Mouse (Mus musculus): ENCODE data around the gene Epor. TPM values are rescaled to one million over a fixed set of nuclear protein-coding genes. Genes with fewer than 3 reads are reported as not detected.

Epor gene
- total RNA-seq, 2 experiments from 2014 or later = 2.0 to 3.2 TPM

- DNase-seq (ENCODE audit: low spot score in 2 of 2) = no peak
These were observed 53.7 kb downstream of the Epor start for GRCm38 (mm10) chr9:21909474-21910223.

Other genes with a start within 250 kb of the Epor start
- gene Ldlr, start 240.0 kb downstream of the Epor start, total RNA-seq (2021) = 10 to 100 TPM; 17.2 to 21.3 TPM
- 1 to 10 TPM; 4.6 to 6.4 TPM for gene Spc24, start 203.2 kb downstream of the Epor start, total RNA-seq (2021)
- gene Kank2, start 164.8 kb downstream of the Epor start, total RNA-seq (2021) = 1 to 10 TPM; 7.5 to 7.8 TPM
- gene Angptl8, start 128.0 kb downstream of the Epor start, total RNA-seq (2021) = not detected
- 10 to 100 TPM; 32.6 to 34.5 TPM for gene Dock6, start 110.9 kb downstream of the Epor start, total RNA-seq (2021)
- 10 to 100 TPM; 30.4 to 36.7 TPM for gene Rab3d, start 45.3 kb downstream of the Epor start, total RNA-seq (2021)
- gene Ccdc159, start 36.0 kb downstream of the Epor start, total RNA-seq (2021) = 10 to 100 TPM; 15.5 to 16.1 TPM
- gene Tmem205, start 36.0 kb downstream of the Epor start, total RNA-seq (2021) = 10 to 100 TPM; 30.4 to 35.3 TPM
- 100 to 1,000 TPM; 312 to 317 TPM for gene Plppr2, start 26.5 kb downstream of the Epor start, total RNA-seq (2021)
- gene Swsap1, start 7.8 kb downstream of the Epor start, total RNA-seq (2021) = 10 to 100 TPM; 13.5 to 14.5 TPM
- gene Rgl3, start 25.9 kb upstream of the Epor start, total RNA-seq (2021) = 1 to 10 TPM; 1.4 to 2.2 TPM
- 1 to 10 TPM; 5.3 to 5.7 TPM for gene Ccdc151, start 39.1 kb upstream of the Epor start, total RNA-seq (2021)
- 10 to 100 TPM; 90.5 to 96.5 TPM for gene Prkcsh, start 39.3 kb upstream of the Epor start, total RNA-seq (2021)
- gene Elavl3, start 88.5 kb upstream of the Epor start, total RNA-seq (2021) = 100 to 1,000 TPM; 197 to 205 TPM
- 1 to 10 TPM in 1 of 2 experiments, not detected in 1; 6.2 TPM for gene Gm49318, start 107.8 kb upstream of the Epor start, total RNA-seq (2021)
- 10 to 100 TPM; 19.4 to 21.1 TPM for gene Zfp653, start 107.9 kb upstream of the Epor start, total RNA-seq (2021)
- gene Ecsit, start 121.9 kb upstream of the Epor start, total RNA-seq (2021) = 10 to 100 TPM; 45.8 to 46.8 TPM
- gene Cnn1, start 135.7 kb upstream of the Epor start, total RNA-seq (2021) = under 1 TPM; 0.42 to 0.43 TPM
- gene Elof1, start 153.7 kb upstream of the Epor start, total RNA-seq (2021) = 10 to 100 TPM; 60.4 to 60.7 TPM
- gene Acp5, start 172.2 kb upstream of the Epor start, total RNA-seq (2021) = under 1 TPM; 0.53 to 0.67 TPM
- 10 to 100 TPM; 38.8 to 48.5 TPM for gene Pigyl, start 193.3 kb upstream of the Epor start, total RNA-seq (2021)
- gene Zfp872, start 224.6 kb upstream of the Epor start, total RNA-seq (2021) = under 1 TPM; 0.25 to 0.62 TPM